Mouse (Mus musculus): ENCODE measurements around the gene Gp1bb.
A peak's percentile ranks its signal among the peaks of the same experiment; 100 is the strongest.

Gene Gp1bb

DNA sequence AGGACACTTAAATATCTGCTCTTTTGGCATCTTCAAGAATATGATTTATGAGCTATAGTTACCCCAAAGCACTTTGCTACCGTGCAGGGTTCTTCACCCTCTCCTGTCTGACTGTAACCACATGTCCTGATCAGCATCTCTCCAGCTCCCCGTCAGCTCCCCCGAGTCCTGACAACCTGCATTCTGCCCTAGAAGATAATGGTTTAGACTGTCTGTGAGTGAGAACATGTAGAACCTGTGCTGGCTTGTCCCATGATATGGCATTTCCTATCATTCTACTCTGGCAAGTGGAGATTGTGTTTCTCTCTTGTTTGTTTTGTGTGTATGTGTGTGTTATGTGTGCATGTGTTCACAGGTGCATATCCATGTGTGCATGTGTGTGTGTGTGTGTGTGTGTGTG is 24.2 kb downstream of the Gp1bb start:
- no peak for DNase-seq

DNA sequence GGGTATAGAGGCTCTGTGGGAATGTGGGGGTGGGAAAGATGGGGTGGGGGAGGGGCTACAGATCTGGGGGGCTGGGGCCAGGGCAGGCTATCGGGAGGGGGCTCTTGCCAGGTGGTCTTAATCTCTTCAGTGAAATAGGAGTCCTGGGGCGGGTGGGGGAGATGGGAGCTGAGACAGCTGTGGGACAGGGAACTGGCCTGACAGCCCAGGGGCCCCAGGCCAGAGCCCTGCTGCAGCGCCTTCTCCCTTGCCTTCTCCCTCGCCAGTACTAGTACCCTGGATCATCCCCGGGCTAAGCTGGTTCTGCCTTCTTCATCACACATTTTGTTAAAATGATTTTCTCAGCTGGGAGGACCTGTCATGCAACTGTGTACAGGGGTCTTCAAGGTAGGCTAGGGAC is 25.9 kb downstream of the Gp1bb start:
- DNase-seq: no peak

DNA sequence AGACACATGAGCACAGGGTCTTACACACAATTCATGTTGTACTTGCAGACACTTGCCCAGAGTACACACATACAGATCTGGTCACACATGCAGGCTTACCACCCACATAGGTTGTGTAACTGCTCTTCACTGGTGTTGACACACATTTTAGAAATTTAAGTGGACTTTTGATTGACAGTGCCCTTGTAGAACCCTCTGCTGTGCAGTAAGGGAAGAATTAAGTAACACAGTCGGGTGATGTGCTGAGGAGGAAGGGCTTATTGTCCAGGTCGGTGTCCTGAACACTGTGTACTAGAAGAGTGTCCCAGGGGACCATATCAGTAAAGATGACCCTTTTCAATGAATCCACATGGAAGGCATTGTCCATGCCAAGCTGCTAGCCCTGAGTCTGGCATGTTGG is 28.3 kb downstream of the Gp1bb start:
- DNase-seq: no peak

DNA sequence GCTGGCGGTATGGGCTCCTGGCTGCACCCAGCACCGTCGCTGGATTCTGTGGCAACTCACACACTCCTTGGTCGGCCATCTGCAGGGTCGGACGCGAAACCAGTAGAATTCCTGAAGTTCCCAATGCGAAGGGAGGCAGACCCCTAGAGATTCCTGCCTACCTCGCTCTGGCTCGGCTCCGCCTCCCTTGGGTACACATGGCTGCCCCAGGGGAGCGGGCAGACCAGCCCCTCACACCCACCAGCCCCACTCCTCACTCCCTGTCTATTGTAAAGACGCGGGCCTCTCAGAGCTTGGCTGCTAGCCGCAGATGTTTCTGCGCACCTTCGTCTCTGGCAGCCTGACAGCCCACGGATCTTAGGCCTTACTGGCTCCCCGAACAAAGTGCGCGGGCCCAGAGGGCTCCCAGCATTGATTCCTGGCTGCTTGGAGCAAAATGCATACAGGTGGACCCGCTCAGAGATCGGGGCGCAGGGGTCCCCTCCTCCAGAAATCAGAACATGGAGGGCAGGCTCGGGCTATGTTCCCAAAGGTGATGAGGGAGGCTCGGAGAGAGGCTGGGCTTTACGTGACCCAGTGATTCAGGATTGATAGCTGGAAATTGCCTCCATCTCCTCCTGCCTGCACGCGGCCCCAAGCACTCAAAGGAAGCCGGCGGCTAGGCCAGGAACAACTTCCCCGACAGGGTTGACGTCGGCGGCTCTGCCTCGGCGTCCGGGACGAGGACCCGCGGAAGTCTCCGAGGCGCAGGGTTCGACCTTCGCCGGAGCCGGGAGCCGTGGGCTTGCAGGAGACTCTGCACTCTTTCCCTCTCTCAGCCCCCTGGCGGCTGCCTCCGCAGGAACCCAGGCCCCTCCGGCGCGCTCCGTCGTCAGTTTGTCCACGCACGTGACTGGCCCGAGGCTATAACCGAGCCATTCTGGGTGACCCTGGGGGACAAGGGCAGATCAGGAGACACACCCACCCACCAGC is 30.9 kb downstream of the Gp1bb start:
- no peak for DNase-seq

DNA sequence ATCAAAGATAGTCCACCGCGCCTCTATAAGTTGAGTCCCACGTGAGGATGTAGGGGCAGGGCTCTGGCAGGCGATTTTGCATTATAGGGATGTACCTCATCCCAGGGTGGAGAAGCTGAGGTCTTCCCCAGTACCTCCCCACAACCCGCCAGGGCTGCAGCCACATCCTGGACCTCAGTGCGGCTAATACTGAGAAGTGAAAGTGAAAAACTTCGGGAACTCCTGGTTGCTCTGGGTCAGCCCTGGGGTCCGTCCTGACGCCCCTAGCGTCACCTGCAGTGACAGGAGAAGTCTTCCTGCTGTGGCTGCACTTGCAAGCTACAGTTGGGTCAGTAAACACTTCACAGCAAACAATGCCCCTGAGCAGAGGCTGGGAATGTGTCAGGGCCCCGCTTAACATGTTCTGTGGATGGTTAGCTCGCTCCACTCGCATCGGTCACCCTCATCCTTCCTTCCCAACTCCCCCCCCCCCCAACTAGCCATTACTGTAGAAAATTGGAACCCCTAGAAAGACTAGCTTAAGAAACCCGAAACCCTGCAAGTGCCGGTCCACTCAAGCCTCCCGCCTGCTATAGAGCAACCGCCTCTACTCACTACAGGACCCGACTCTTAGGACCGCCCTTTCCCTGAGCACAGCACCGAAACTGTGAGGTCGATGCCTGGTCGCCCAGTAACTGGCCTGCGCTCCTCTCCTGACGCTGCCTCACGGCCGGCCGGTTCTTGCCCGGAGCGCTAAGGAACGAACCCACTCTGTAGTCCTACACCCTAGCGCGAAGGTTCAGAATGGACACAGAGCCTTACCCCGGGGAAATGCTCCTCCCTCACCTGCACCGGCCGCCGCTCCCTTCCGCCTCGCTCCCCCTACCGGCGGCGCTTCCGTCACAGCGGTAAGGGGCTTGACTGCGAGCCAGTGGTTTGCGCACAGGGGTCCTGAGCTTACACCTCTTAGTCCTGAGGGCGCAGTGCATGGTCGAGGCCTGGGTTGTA is 32.1 kb downstream of the Gp1bb start, which contains the start of gene Tbx1:
Gene Tbx1, minus strand, starts transcription at position 868 of the 987 bp plus-strand sequence.
- DNase-seq: peak in 1 of 2 experiments; percentile 43

DNA sequence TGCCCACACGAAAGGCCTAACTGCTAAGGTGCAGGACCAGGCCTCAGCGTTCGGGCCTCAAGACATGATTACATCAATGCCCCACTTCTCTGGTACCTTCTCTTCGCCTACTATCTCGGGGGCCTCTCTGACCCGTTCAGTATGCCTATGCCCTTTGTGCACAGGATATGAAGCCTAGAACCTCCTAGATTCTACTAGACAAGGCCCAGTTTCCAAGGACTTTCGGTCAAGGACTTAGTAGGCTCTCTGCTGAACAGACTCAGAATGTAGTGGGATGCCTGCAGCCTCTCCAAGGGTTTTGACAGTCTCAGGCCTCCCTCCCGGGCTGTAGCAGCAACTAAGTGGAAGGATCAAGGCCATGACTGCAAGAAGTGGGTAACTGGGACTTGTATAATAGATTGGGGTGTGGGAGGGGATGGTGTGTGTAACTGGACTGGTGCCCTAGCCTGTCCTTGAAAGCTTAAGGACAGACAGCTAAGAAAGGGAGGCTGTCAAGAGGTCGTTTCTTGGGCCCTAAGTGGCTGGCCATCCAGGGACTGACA is 33.1 kb downstream of the Gp1bb start:
- DNase-seq: no peak

DNA sequence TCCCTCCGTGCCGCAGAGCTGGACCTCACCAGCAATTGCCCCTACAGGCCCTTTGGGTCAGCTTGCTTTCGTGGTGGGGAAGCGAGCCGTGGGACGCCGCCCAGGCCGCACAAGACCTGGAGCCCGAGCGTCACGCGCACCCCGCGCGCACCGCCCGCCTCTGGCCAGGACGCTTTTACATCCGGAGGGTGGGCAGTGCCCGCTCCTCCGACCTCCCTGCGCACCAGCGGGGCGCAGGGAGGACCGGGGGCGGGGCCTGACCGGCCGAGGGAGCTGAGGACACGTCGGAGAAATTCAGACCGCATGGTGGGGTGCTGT is 33.5 kb downstream of the Gp1bb start:
- DNase-seq: no peak

DNA sequence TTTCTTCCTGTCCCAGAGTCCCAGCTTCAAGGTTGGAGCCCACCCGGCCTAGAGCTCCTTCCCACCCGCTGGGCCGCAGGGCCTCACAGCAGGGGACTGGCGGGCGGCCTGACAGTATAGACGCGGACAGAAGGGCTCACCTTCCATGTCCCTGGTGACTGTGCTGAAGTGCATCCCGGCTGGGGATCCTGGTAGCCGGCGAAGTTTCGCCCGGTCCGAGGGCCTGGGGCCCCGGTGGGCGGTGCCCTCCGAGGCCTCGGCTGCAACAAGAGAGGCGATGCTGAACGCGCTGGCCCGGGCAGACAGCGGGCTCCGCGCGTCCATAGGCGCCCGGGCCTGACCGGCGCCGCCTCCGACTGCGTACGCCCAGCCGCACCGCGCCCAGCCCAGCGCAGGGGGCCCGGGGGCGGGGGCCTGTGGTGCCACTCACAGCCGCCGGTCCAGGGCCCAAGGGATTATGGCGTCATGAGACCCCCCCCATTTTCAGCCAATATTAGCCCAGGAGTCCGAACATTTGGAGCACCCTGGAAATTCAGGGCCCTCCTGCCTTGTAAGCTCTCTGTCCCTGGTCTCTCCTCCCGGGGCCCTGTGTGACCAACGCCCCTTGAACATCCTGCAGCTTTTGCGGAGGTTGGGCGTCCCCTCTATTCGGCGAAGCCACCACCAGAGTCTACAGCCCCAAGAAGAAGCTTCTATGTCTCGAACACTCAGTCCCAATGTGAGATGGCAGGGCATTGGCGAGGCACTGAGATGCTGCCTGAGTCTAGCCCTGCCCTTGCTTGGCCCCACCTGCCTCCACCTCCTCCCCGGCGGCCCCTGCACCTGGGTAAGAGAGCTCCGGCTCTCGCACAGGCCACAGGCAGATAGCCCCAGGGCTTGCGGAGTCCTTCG is 34.1 kb downstream of the Gp1bb start:
- DNase-seq: no peak

DNA sequence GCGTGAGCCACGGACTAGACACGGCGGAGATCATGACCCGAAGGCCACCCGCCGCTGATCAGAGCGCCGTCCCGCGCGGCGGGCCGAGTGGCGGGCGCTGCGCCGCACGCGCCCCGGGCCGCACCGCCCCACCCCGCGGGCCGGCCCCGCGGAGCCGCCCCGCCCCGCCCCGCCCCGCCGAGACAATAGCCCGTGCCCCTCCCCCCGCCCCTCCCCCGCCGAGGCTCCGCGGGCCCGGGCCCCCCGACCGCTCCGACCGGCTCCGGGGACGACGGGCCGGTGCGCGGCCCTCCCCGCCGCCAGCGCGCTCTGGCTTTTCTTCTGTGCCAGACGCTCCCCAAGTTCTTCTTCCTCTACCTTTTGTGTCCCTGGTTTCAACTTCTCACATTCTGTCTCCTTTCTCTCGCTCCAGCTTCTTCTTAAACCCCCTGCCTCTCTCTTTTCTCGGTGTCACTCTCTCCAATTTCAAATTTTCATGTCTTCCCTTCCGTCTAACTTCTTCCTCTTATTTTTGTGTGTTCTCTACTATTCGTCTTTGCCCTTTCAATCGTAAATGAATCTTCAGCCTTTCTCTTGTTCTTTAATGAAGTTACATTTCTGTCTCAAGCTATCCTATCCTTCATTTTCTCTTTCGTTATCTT is 35.2 kb downstream of the Gp1bb start:
- DNase-seq: no peak

DNA sequence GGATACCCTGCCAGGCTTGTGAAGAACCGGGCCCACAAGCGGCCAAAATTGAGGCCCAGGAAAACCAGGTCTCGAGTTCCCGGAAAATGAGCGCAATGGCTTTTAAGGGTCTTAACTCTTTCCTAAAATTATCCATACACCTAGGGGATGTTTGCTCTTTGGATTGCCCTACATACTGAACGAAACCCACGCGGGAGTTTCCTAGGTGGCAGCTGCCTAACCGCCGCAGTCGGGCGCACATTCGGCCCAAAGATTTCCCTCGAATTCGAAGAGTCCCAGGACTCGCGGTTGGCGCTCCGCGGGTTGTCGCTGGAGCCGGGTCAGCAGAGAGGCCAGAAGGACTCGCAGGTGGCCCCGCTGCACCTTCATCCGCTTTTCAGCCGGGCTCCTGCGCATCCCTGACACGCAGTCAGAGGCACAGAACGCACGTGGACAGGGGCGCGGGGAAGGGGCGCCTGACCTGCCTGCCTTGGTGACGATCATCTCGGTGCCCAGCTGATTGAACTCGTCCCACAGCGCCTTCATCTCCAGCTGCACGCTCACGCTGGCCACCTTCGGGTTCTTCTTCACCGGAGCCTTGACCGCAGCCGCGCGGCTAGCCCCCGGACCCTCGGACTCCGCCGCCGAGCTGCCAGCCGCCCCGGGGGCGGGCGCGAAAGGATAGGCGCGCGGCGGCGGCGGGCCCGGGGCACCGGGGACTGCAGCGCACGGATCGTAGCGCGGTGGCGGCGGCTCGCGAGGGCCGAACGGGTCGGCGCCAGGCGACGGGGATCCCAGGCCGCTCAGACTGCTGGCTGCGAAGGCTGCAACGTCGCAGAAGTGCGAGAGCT is 35.9 kb downstream of the Gp1bb start:
- DNase-seq: no peak

DNA sequence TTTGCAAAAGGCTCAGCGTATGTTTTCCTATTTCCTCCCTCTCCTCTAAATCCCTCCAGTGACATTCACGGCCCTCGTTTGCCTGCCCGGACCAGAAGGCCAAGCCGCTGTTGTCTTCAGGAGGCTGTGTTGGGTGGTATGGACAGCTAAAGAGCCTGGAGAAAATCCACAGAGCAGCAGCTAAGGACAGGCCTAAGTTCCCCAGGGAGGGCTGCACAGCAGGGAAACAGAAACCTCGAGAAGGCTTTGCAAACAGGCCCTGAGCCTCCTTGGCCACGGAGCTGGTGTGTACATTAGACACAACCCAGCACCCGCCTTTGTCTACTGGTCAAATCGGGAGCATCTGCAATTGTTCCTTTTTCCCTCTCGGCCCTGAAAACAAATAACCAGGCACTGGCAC is 36.5 kb downstream of the Gp1bb start:
- DNase-seq: no peak

DNA sequence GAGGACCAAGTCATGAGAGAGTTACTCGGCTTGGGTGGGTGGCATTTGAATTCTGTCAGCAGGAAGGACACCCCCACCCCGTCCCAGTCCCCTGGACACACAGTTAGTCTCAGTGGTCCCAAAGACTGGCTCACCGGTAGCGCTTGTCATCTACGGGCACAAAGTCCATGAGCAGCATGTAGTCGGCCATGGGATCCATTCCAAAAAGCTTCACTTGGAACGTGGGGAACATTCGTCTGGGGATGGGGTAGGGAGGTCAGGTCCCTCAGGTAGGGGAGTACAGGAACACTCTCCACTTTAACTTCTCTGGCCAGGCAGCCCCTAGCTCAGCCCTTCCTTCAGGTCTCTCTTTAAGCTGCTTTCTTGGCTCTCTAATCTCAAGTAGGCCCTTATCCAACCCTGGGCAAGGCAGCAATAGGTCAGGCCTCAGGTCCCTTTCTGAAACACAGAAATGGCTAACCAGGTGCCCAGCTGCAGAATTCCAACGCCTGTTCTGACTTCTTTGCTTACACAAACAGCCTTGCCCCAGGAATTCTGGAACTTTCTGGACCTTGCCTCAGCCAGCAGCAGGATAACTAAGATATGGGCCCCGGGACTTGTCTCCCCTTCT is 37.2 kb downstream of the Gp1bb start:
- DNase-seq: no peak

DNA sequence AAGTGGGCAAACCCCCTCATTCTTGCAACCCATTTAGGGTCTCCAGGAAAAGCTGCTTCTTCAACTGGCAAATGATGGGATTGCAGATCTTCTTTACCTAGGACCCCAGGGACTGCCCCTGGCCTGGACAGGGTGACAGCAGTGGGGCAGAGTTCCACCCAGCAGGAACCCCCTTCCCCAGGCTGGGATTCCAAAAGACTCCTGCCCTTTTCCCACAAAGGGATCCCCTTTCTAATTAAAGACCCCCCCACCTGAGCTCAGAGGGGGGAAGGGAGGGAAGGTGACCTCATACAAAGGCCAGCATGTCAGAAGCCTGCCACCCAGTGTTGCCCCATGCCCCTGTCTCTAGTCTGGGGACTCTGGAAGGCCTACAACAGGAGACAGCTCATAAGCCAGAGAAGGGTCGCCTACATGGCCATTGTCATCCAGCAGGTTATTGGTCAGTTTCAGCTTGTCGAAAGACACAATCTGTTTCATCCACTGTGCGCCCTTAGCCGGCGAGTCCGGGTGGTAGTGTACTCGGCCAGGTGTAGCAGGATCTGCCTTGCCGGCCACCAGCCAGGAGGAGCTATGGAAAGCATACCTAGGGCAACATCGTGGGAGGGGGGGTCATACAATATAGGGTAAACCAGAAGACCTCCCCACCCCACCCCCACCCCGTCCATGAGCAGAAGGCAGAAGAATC is 38.4 kb downstream of the Gp1bb start:
- DNase-seq: no peak

DNA sequence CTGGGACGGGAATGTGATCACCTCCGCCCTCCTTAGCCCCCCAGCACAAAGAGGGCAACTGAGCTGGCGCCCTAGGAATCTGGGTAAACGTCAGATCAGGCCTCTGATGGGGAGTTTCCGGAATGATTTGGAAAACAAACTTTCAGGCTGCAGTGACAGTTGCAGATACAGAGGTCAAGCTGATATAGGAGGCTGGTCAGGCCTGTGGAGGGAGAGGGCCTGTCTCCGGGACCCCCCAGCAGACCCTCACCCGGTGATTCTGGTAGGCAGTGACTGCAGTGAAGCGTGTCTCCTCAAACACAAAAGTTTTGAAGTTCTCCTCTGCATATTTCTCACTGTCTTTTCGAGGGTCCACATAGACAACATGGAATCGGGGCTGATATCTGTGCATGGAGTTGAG is 39.0 kb downstream of the Gp1bb start:
- DNase-seq: no peak

DNA sequence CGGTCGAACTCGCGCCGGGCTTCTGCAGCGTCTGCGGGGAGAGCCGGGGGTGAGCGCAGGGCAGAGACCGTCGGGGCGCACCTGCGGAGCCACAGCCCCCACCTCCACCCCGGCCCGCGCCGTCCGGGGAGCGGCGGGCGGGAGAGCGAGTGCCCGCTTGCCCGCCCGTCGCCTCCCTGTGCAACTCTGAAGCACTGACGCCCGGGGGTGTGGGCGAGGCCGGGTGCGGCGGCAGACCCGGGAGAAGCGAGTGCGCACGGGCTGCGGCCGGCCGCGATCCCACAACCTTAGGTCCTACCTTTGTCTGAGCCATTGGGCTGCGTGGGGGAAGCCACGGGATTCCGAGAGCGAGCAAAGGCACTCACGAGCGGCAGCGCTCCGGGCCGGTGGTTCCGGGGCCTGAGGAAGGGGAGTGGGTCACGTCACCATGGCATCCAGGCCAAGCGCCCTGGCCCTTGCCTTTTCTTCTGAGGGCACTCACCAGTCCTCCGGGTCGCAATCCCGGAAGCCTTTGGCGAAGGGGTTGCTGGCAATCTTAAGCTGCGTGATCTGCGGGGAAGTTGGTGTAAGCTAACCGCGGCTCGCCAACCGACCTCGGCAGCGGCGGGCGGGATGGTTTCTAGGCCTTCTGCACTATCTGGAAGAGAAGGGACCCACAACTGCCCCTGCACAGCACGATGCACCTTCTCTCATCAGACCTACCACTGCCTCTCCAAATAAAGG is 39.6 kb downstream of the Gp1bb start:
- no peak for DNase-seq

DNA sequence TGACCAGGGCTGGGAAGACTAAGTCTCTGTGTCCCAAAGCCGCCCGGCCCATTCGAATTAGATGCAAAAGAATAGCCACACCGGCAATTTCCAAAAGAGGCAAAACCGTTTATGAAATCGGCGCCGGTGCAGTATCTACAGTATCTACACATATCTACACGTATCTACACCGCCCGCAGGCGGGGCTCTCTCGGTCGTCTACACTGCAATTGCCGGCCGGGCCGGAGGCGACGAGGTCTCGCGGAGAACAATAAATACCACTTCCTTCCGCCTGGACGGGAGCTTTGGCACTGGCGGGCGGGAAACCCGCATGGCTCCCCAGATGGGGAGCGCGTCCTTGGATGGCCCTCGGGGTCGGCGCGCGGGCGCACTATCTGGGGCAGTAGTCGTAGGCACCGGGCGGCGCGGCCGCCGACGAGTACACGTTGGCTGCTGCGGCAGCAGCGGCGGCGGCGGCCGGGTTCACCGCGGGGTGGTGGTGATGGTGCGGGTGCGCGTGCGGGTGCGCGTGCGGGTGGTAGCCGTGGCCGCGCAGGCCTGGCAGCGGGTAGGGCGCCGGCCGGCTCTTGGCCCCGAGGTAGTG is 40.5 kb downstream of the Gp1bb start:
- no peak for DNase-seq

DNA sequence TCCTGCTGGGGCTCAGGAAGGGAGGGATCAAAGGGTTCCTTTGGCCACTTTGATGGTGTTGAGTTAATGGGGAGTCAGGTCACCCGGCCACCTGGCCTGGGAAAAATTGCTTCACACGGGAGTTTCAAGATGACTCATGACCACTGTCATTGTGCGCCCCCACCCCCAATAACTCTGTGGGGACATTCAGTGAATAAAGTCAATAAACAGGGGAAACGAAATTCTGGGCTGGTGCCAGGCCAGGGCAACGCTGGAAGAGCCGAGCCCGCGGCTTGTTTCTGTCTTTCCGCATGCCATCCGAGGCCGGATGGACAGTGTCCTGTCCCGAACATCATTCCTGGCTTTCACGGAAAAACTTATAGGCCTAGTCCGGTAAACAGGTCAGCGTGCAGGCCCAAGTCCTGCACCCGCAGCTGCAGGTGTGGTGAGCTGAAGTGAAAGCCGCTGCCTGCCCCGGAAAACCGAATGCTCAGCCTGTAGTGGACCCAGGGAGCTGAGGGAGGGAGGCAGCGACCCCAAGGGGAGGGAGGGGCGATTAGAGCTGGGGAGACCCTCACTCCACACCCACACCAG is 41.1 kb downstream of the Gp1bb start:
- DNase-seq: no peak

DNA sequence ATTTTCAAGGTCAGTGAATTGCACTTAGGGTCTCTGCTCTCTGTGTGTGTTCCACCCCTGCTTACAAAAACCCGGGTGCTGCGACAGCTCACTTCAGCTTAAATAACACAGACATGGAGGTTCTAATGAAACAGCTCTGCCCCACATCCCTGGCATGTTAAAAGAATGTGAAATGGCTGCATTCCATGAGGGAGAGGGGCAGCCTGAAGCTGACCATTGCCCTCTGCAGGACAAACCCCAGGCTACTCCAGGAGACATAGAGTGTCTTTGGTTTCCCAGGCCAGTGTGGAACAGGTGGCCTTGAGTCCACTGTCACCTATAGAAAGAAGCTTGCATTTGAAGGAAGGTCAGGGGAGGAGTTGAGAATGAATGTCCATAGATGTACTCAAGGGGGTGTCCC is 41.8 kb downstream of the Gp1bb start:
- no peak for DNase-seq

Data from spleen, adult 18-20 months (tissue).